Mouse (Mus musculus) naive thymus-derived CD4-positive, alpha-beta T cell, adult 2 months (primary cell): ENCODE measurements around the gene Scgb1b11.
"Not testable (repeated sequence)": the region's sequence is repeated elsewhere in the genome, so short reads cannot be mapped to it uniquely, and the experiment has no call there.

Experiments
- DNase-seq: peaks from one replicate; pipeline ENCODE4 v3.0.0-alpha.2; 2011; ENCODE audit warnings: low read depth

Scgb1b11 gene

DNA sequence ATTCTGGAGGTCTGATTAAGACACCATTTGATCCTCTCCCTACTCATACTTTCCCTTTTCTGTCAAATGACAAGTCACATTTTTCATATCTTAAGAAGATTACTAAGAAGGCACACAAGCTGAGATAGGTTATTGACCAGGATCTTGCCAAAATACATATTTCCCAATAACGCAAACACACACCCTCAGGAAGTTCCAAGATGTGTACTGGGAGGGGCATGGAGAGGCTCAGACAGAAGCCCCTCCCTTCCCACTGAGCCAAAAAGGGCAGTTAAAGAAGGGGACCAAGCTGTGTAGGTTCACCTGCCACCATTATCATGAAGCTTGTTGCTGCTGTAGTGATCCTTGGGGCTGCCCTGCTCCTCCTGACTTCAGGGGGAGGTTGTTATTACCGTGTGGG, at the start of gene Scgb1b11:
Gene Scgb1b11, plus strand, starts transcription at position 301 of the 400 bp plus-strand sequence.
- DNase-seq = not testable (repeated sequence)

- DNase-seq = not testable (repeated sequence)
Observed at GRCm38 (mm10) chr7:32211045-32211444, 11.6 kb upstream of the Scgb1b11 start, which contains the start of gene Scgb2b11. Scgb2b11 (minus strand) TSS chr7:32211145.
